Mouse (Mus musculus): ENCODE data around the gene H2al1c.
"Not testable (repeated sequence)": the region's sequence is repeated elsewhere in the genome, so short reads cannot be mapped to it uniquely, and the experiment has no call there.

H2al1c gene

DNA sequence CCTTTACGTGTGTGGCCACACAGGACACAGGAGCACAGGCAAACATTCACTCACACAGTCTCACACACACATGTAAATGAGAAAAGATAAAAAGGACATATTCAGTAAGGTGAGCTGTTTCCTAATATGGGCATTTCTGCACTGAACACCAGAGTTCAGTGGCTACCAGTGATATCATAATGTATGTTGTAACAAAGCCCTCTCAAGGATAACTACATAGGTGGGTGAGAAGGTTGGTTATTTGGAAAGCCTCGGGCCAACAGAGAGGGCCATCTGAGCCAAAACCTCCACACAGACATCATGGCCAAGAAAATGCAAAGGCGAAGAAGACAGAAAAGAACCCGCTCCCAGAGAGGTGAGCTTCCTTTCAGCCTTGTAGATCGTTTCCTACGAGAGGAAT lies at the start of gene H2al1c:
TSS of gene H2al1c (plus strand) at position 301 of the 400 bp plus-strand sequence.
- DNase-seq (ENCODE audit: extremely low spot score, low spot score): not testable (repeated sequence)

DNA sequence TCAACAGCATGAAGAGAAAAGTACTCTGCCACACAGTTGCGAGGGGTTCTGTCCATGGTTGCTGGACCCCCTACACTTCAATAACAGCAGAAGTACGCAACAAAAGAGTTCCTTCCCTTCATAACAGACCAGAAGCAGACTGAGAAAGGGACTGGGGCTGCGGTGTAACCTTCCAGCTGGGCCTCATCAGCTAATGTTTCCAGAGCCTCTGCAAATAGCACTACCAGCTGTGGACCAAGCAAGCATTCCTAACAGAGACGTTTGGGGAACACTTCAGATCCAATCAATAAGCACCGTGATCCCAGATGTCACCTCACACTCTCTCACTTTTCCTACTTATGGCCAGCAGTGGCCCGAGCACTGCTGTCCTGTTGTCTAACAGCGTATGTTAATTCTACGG lies 40.5 kb upstream of the H2al1c start:
- no peak for DNase-seq (ENCODE audit: extremely low spot score, low spot score)

DNA sequence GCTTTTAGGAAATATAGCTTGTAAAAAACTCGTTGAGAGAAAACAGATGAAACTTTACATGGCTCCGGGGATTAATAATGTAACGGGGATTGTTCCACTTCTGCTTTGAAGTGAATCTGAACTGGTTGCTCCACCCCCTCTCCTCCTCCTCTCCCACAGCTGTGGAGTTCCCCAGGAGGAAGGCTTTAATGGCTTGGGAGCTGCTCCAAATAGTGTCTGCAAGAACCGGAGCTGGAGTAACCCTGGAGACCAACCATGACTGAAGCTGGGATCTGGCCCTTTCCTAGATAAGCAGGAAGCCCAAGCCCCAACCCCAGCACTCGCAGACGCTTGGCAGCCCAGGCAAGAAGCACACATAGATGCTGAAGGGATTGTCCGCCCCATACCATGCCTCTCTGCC lies 37.7 kb upstream of the H2al1c start:
- no peak for DNase-seq (ENCODE audit: extremely low spot score, low spot score)

DNA sequence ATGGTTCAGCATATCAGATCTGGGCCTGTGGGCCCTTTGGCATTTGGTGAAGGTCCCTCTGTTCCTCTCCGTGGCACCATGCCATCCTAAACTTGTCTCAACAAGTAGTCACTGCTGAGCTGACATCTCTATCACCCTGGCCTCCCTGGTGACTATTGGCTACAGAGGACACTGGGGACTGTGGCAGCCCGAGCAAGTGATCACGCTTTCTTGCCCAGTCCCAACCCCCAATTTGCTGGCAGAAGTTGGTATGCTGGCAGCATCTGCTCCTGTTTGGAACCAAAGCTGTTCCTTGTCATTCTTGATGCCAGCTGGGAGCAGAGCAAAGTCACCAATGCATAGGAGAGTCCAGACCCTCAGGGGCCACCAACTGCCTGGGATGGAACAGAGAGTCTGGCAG lies 36.4 kb upstream of the H2al1c start:
- no peak for DNase-seq (ENCODE audit: extremely low spot score, low spot score)

DNA sequence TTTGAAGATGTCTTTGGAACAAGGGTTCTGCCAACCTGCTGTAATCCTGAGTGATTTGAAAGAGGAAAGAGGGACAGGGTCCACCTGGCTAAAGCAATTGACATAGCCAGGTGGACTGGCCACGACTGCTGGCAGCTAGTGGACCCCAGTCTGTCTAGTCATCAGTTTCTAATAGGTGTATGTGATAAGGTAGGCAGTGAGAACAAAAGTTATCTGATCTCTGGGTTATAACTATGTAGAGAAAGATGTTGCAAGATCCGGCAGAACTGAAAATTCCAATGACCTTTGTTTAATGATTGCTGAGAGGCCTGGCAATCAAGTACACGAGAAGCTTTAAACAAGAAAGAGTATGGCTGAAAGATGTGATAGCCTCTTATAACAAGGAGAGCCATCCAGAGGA lies 32.3 kb upstream of the H2al1c start:
- no peak for DNase-seq (ENCODE audit: extremely low spot score, low spot score)

DNA sequence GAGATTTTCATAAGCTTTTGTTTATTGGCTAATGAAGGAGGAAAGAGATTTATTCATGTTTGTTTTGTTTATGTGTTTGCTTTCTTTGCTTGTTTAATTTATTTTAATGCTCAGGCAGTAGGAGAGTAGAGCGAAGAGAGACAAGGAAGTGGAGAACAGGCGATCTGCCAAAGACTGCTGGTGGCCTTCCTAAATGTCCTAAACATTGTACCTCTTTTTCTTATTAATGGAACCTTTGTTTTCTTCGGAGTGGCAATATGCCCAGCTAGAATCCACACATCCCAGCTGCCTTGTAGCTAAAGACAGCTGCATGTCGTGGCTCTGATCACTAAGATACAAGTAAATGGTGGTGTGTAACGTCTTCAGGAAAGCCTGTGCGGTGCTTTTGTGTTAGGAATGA lies 28.4 kb upstream of the H2al1c start:
- DNase-seq (ENCODE audit: extremely low spot score, low spot score): no peak

DNA sequence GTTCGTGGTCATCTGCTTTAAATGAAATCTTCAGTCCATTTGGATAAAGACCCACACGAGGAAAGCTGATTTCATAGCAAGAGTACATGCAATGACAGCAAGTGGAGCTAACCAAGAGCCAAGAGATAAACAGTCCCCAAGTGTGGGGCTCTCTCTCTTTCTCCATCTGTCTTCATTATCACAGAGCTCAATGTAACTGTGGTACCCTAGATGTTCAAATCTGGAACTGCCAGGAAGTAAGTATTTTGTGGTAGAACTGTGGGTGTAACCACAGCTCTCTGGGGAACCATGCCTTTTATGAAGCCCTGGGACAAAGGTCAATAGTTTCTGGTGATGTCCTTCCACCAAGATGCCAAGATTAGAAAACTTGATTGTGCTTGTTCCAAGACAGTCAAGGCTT lies 24.7 kb upstream of the H2al1c start:
- no peak for DNase-seq (ENCODE audit: extremely low spot score, low spot score)

DNA sequence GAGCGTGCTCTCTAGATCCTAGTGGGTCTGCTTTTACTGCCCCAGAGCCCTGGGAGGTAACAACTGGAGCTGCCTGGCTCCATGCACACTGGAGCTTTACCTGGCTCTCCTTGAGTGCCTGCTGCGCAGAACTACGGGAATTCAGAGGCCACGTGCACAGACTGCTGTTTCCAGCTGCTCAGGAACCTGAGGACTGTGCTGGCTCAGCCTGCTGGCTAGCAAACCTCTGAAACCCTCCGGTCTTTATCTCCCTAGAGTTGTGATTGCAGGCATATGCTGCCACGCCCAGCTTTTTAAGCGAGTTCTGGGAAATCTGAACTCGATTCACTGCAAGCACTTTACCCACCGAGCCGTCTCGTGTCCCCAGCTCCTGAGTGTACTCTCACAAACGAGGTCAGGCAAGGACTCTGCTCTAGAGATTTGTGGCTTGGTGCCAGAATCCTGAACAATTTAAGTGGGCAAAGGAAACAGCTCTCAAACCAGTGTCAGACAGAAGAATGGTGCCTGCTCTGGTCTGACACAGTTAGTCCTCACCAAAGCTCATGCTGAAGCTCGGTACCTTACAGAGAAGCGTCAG lies 17.1 kb upstream of the H2al1c start:
- DNase-seq (ENCODE audit: extremely low spot score, low spot score): no peak

DNA sequence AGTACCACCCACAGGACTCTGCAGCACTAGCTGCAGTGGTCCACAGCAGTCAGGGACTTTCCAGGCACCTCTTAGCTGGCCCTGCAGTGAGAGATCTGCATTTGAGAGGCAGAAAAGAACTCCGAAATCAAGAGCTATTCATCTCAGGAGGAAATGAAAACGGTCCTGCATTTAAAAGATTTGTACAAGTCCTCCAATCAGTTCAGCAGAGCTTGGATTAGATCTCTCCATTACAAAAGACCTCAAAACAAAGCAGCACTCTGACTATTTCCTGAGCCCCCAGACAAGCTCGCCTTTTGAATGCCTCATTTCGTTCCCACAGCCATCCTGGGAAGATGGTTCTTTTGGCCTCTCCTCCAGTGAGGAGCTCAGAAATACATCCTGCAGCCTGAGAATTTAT lies 16.2 kb upstream of the H2al1c start:
- DNase-seq (ENCODE audit: extremely low spot score, low spot score): no peak

DNA sequence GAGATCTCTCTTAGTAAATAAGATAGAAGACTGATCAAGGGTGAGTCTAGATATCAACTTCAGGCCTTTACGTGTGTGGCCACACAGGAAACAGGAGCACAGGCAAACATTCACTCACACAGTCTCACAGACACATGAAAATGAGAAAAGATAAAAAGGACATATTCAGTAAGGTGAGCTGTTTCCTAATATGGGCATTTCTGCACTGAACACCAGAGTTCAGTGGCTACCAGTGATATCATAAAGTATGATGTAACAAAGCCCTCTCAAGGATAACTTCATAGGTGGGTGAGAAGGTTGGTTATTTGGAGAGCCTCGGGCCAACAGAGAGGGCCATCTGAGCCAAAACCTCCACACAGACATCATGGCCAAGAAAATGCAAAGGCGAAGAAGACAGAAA lies 6.5 kb upstream of the H2al1c start, which contains the start of gene H2al1a:
TSS of gene H2al1a (plus strand) at position 301 of the 400 bp plus-strand sequence.
- DNase-seq (ENCODE audit: extremely low spot score, low spot score): not testable (repeated sequence)

DNA sequence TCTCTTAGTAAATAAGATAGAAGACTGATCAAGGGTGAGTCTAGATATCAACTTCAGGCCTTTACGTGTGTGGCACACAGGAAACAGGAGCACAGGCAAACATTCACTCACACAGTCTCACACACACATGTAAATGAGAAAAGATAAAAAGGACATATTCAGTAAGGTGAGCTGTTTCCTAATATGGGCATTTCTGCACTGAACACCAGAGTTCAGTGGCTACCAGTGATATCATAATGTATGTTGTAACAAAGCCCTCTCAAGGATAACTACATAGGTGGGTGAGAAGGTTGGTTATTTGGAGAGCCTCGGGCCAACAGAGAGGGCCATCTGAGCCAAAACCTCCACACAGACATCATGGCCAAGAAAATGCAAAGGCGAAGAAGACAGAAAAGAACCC lies 3.3 kb upstream of the H2al1c start, which contains the start of gene H2al1b:
TSS of gene H2al1b (plus strand) at position 301 of the 400 bp plus-strand sequence.
- DNase-seq (ENCODE audit: extremely low spot score, low spot score): not testable (repeated sequence)

DNA sequence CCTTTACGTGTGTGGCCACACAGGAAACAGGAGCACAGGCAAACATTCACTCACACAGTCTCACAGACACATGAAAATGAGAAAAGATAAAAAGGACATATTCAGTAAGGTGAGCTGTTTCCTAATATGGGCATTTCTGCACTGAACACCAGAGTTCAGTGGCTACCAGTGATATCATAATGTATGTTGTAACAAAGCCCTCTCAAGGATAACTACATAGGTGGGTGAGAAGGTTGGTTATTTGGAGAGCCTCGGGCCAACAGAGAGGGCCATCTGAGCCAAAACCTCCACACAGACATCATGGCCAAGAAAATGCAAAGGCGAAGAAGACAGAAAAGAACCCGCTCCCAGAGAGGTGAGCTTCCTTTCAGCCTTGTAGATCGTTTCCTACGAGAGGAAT lies 3.1 kb downstream of the H2al1c start, which contains the start of gene H2al1d:
TSS of gene H2al1d (plus strand) at position 301 of the 400 bp plus-strand sequence.
- DNase-seq (ENCODE audit: extremely low spot score, low spot score): not testable (repeated sequence)

DNA sequence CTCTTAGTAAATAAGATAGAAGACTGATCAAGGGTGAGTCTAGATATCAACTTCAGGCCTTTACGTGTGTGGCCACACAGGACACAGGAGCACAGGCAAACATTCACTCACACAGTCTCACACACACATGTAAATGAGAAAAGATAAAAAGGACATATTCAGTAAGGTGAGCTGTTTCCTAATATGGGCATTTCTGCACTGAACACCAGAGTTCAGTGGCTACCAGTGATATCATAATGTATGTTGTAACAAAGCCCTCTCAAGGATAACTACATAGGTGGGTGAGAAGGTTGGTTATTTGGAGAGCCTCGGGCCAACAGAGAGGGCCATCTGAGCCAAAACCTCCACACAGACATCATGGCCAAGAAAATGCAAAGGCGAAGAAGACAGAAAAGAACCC lies 6.2 kb downstream of the H2al1c start, which contains the start of gene H2al1e:
TSS of gene H2al1e (plus strand) at position 301 of the 400 bp plus-strand sequence.
- DNase-seq (ENCODE audit: extremely low spot score, low spot score): not testable (repeated sequence)

DNA sequence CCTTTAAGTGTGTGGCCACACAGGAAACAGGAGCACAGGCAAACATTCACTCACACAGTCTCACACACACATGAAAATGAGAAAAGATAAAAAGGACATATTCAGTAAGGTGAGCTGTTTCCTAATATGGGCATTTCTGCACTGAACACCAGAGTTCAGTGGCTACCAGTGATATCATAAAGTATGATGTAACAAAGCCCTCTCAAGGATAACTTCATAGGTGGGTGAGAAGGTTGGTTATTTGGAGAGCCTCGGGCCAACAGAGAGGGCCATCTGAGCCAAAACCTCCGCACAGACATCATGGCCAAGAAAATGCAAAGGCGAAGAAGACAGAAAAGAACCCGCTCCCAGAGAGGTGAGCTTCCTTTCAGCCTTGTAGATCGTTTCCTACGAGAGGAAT lies 9.4 kb downstream of the H2al1c start, which contains the start of gene H2al1f:
TSS of gene H2al1f (plus strand) at position 301 of the 400 bp plus-strand sequence.
- not testable (repeated sequence) for DNase-seq (ENCODE audit: extremely low spot score, low spot score)

DNA sequence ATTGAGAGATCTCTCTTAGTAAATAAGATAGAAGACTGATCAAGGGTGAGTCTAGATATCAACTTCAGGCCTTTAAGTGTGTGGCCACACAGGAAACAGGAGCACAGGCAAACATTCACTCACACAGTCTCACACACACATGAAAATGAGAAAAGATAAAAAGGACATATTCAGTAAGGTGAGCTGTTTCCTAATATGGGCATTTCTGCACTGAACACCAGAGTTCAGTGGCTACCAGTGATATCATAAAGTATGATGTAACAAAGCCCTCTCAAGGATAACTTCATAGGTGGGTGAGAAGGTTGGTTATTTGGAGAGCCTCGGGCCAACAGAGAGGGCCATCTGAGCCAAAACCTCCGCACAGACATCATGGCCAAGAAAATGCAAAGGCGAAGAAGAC lies 12.5 kb downstream of the H2al1c start, which contains the start of gene H2al1g:
TSS of gene H2al1g (plus strand) at position 301 of the 400 bp plus-strand sequence.
- not testable (repeated sequence) for DNase-seq (ENCODE audit: extremely low spot score, low spot score)

DNA sequence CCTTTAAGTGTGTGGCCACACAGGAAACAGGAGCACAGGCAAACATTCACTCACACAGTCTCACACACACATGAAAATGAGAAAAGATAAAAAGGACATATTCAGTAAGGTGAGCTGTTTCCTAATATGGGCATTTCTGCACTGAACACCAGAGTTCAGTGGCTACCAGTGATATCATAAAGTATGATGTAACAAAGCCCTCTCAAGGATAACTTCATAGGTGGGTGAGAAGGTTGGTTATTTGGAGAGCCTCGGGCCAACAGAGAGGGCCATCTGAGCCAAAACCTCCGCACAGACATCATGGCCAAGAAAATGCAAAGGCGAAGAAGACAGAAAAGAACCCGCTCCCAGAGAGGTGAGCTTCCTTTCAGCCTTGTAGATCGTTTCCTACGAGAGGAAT lies 15.7 kb downstream of the H2al1c start, which contains the start of gene H2al1h:
TSS of gene H2al1h (plus strand) at position 301 of the 400 bp plus-strand sequence.
- DNase-seq (ENCODE audit: extremely low spot score, low spot score): not testable (repeated sequence)

DNA sequence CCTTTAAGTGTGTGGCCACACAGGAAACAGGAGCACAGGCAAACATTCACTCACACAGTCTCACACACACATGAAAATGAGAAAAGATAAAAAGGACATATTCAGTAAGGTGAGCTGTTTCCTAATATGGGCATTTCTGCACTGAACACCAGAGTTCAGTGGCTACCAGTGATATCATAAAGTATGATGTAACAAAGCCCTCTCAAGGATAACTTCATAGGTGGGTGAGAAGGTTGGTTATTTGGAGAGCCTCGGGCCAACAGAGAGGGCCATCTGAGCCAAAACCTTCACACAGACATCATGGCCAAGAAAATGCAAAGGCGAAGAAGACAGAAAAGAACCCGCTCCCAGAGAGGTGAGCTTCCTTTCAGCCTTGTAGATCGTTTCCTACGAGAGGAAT lies 18.9 kb downstream of the H2al1c start, which contains the start of gene H2al1i:
TSS of gene H2al1i (plus strand) at position 301 of the 400 bp plus-strand sequence.
- DNase-seq (ENCODE audit: extremely low spot score, low spot score): not testable (repeated sequence)

DNA sequence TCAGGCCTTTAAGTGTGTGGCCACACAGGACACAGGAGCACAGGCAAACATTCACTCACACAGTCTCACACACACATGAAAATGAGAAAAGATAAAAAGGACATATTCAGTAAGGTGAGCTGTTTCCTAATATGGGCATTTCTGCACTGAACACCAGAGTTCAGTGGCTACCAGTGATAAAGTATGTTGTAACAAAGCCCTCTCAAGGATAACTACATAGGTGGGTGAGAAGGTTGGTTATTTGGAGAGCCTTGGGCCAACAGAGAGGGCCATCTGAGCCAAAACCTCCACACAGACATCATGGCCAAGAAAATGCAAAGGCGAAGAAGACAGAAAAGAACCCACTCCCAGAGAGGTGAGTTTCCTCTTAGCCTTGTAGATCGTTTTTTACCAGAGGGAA lies 22.1 kb downstream of the H2al1c start, which contains the start of gene H2al1j:
TSS of gene H2al1j (plus strand) at position 301 of the 400 bp plus-strand sequence.
- DNase-seq (ENCODE audit: extremely low spot score, low spot score): not testable (repeated sequence)

DNA sequence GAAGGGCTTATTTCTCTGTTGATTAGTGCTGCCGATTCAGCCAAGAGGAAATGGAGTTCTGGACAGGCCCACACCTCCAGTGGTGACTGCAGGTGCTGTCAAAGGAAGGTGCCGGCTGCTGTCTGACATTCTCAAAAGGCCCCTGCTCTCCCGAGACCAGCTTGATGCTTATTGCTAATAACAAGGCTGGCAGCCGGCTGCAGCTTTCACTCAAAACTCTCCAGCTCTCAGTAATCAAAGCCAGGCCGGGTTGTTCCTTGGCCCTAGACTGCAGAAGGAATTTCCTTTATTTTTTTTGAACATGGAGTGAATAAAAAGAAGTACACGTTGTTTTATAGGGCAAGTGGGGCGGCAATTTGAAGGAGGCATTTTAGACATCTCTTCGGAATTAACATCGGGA lies 40.3 kb downstream of the H2al1c start:
- DNase-seq (ENCODE audit: extremely low spot score, low spot score): no peak

DNA sequence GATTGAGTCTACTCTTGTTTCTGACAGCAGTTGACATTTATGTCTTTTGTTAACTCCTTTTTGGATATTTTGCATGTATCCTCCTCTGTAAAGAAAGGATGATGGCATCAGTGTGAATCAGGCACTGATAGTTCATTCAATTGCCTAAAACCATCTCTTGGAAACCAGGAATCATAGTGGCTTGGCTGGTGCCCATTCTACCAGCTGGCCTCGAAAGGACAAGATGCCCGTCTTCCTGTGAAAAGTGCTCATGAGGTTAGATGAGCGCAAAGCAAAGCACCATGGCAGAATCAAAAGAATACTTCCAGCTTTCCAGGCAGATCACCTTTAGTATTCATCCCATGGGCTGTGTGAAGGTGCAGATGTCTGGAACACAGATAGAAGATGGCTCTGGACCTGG lies 41.3 kb downstream of the H2al1c start:
- DNase-seq (ENCODE audit: extremely low spot score, low spot score): no peak

All from neural tube, embryonic 10.5 days (tissue).